Mouse (Mus musculus) urinary bladder, postnatal 4 days (tissue): ENCODE results near the gene Cd200.

Experiments used
- DNase-seq, 2 experiments: peaks; one replicate each; pipeline ENCODE4 v3.0.0; 2021 to 2022; ENCODE audit warnings: low spot score in 2 of 2

The Cd200 gene

GRCm38 (mm10) chr16:45344879-45345278, 64.0 kb downstream of the Cd200 start:
- DNase-seq = no peak

GRCm38 (mm10) chr16:45336478-45336877, 72.4 kb downstream of the Cd200 start:
- no peak for DNase-seq

- no peak for DNase-seq
Measured at GRCm38 (mm10) chr16:45334891-45335290, 74.0 kb downstream of the Cd200 start.

GRCm38 (mm10) chr16:45334376-45334765, 74.5 kb downstream of the Cd200 start:
- no peak for DNase-seq

GRCm38 (mm10) chr16:45333678-45334375, 75.0 kb downstream of the Cd200 start:
- DNase-seq = no peak

- no peak for DNase-seq
Measured at GRCm38 (mm10) chr16:45332591-45332990, 76.3 kb downstream of the Cd200 start.
